Mouse (Mus musculus) left cerebral cortex, postnatal 10 days (tissue): ENCODE results near the gene Myl9. TPM values are rescaled to one million over a fixed set of nuclear protein-coding genes. Genes with fewer than 3 reads are reported as not detected.
"Not testable (repeated sequence)": the region's sequence is repeated elsewhere in the genome, so short reads cannot be mapped to it uniquely, and the experiment has no call there.

Experiments used
- DNase-seq, 2 experiments: peaks; one replicate each; pipeline ENCODE4 v3.0.0; 2021 to 2022; ENCODE audit warnings: low spot score in 2 of 2, mixed read lengths in 1 of 2; ENCODE audit errors: extremely low spot score in 1 of 2
- intact Hi-C: fragments of 180-260 bp; cut with DNase I; formaldehyde crosslinking; loops from one replicate; pipeline ENCODE4 v1.15.1; 2025
- total RNA-seq, 2 experiments: library from RNA; stranded (reverse); gene quantifications; 2 replicates each; pipeline ENCODE4 v1.2.3; 2021

The Myl9 gene
- total RNA-seq, 2 experiments from 2014 or later, result 17.5 to 20.6 TPM

DNA sequence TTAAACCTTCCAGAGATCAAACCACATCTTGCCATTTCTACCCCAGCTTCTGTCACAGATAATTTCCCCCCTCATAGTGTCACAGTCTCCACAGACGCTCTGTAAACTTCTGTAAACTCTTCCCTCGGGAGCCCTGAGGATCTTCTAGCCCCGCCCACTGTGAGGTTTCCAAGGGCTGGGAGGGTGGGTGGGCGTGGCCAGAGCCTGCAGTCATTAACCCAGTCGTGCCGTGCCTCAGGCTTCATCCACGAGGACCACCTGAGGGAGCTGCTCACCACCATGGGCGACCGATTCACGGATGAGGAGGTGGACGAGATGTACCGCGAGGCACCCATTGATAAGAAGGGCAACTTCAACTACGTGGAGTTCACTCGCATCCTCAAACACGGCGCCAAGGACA is 5.5 kb downstream of the Myl9 start:
- intact Hi-C loops, result no loop called here
- DNase-seq, result no peak

DNA sequence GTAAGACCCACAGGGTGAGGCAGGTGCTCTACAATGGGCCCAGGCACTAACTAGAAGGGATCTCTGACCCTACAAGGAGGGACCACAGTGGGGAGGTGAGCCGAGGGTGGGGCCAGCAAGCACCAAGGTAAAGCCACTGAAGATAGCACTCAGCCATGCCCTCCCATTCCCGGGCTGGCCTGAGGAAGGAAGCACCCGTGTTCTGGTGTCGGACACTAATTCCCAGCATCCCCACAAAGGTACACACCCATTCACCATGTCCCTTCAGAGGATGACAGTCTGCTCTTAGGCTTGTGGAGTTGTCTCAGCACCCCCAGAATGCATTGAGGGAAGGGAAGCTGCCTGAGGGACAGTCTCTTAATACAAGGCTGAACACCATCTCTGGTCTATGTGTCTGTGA is 6.1 kb downstream of the Myl9 start:
- intact Hi-C loops, result no loop called here
- no peak for DNase-seq

GRCm38 (mm10) chr2:156781836-156782480 is 6.7 kb downstream of the Myl9 start:
- intact Hi-C loops, result no loop called here
- DNase-seq, result no peak

GRCm38 (mm10) chr2:156782481-156783348 is 7.5 kb downstream of the Myl9 start:
- intact Hi-C loops, result no loop called here
- DNase-seq, result no peak

DNA sequence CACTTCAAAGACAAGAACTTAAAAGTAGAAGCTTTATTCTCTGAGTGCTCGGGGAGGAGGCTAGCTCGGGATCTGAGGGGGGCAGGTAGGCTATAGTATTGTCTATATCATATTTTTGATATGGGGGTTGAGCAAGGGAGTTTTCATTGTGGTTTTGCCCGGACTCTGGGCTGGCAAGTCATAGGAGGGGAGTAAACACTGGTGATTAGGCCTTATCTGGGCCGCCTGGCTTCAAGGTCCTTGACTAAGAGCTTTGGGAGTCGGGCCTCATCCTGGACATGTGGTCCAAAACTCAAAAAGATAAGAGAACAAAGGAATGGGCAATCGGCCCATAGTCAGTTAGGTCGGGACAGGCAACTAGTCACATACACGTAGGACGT is 8.1 kb downstream of the Myl9 start:
- intact Hi-C loops, result no loop called here
- no peak for DNase-seq

DNA sequence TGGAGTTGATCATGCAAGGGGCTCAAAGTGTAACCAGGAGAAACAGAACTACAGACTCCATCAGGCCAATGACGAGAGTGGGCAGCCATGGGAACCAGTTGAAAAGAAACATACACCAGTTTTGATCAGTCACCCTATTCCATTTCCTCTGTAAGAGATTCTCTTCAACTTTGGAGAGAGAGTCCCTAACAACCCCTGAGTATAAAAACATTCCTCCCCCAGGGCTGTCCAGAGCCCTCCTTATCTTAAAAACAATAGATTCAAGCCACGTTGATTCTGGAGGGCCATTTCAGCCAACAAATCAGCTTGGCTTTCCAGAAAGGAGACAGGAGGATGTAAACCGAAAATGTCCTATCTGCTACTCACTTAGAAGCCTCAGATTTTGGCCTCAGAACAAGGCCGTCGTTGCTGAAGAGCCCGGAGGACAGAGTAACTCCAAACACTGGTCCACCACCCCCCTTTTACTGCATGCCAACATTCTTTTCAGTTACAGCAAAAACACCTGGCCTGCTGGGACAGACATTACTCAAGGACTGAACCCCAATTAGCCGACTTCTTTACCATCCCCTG is 8.9 kb downstream of the Myl9 start:
- no peak for DNase-seq
- intact Hi-C loops, result no loop called here

DNA sequence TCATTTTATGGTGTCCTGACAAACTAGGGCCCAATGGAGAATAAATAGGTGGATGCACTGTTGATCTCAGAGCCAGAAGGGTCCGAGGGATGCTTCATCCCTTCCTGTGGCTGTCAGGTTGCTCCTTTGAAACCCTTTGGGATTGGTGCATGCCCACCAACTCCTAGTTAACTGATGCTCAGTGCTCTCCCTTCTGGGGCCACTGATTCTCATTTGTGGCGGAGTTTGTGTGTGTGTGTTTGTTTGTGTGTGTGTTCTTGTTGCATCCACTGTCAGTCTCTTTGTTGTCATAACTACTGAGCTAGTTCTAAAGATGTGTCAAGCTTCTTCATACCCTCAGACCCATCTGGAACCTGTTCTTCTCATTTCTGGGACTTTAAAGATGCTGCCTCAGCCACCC is 9.7 kb downstream of the Myl9 start:
- intact Hi-C loops, result no loop called here
- no peak for DNase-seq

- DNase-seq, intact Hi-C loops: not testable (repeated sequence)
Observed at GRCm38 (mm10) chr2:156786369-156786768, 11.1 kb downstream of the Myl9 start.

GRCm38 (mm10) chr2:156787090-156787775 is 12.0 kb downstream of the Myl9 start:
- intact Hi-C loops, result no loop called here

GRCm38 (mm10) chr2:156787776-156788105 is 12.5 kb downstream of the Myl9 start:
- intact Hi-C loops, result no loop called here
- DNase-seq, result no peak

More at GRCm38 (mm10) chr2:156787090-156787775, 12.0 kb downstream of the Myl9 start:
- no peak for DNase-seq

GRCm38 (mm10) chr2:156788836-156789235 is 13.6 kb downstream of the Myl9 start:
- DNase-seq, result no peak
- intact Hi-C loops, result no loop called here

DNA sequence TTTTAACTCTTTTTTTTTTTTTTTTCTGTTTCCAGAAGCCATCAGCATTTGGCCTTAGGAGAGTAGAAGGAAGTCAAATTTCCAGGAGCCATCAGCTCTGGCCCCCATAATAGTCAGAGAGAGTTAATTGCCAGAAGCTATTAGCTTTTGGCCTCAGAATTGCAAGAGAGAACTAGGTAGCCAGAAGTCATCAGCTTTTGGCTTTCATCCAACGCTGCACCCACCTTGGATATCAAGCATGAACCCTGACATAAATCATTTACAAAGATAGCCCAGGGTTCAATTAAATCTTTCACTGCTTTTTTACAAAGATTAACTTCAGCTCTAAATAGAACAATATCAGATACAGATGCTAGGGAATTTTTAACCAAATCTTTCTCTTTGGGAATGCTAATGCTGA is 23.3 kb downstream of the Myl9 start:
- no peak for DNase-seq

DNA sequence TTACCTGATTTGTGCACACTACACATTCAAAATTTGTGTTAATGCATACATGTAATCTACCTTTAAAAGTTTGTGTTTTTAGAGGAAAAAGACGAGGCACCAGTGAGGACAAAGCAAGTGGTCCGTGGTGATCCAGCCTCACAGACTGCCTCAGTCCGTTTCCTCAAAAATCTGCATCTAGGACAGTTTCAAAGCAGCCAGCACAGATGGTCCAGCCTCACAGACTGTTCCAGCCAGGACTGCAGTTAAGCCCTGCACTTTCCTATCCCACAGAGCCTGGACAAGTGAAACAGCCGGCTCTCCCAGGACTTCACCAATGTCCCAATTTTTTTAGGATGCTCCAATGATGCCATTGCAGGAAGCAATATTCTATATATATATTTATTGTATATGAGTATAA is 25.8 kb downstream of the Myl9 start:
- intact Hi-C loops, result no loop called here
- DNase-seq, result no peak

More for the DNA sequence above, 23.3 kb downstream of the Myl9 start:
- intact Hi-C loops, result no loop called here

DNA sequence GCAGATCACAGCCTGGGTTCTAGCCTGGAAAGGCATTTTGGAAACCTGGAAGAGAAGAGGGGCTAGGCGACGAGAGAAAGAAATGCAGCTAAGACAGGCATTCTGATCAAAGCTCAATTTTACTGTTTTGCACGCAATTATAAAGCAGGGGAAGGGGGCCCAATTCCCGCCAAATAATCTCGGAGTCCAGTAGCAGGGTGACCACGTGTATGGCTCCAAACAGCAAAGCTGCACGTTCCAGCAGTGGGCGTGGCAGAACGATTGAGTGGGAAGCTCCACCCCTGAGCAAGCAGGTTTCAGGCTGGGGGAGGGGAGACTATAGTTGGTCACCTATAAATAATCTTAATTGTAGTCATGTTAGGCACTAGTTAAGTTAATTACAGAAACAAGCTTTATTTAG is 26.9 kb downstream of the Myl9 start:
- intact Hi-C loops, DNase-seq: not testable (repeated sequence)

- DNase-seq, result no peak
- intact Hi-C loops, result no loop called here
Observed at GRCm38 (mm10) chr2:156803698-156804372, 28.6 kb downstream of the Myl9 start.

DNA sequence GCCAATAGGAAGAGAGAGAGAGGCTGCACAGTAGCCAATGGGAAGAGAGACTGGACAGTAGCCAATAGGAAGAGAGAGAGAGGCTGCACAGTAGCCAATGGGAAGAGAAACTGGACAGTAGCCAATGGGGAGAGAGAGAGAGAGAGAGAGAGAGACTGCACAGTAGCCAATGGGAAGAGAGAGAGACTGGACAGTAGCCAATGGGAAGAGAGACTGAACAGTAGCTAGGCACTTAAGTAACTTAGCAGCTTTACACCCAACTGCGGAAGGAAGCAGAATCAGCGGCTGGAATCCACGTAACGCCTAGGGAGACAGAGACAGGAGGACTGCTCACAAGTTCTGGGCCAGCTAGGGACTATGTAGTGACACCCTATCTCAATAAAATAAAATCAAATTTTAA is 29.4 kb downstream of the Myl9 start:
- intact Hi-C loops, result no loop called here
- DNase-seq, result no peak

GRCm38 (mm10) chr2:156806886-156807285 is 31.7 kb downstream of the Myl9 start:
- DNase-seq, result no peak
- intact Hi-C loops, result loop anchor here (2.0 kb wide), 1 partner anchor 50 kb away; the partner anchor contains the start of gene 4930518I15Rik

DNA sequence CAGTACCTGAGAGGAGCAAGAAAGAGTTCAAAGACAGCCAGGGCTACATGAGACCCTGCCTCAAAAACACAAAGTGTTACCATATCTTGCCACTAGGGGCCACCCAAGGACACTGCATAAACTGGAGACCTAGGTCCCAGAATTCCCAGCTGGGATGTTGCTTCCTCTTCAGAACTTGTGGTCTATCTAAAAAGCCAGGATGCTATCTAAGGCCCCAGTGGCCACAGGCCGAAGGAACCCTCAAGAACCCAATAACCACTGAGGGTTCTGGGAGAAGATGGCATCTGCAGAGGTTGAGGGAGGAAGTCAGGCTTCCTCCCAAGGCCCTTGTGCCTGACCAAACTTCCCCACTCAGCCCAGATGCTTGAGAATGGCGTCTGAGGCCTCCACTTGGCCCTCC is 34.4 kb downstream of the Myl9 start:
- intact Hi-C loops, result no loop called here

GRCm38 (mm10) chr2:156810716-156811115 is 35.5 kb downstream of the Myl9 start:
- intact Hi-C loops, result no loop called here
- no peak for DNase-seq

More for the DNA sequence above, 34.4 kb downstream of the Myl9 start:
- peak; percentile 38 to 68 for DNase-seq
